17 mouse cellular contexts compared by ENCODE assay signal in genomic region chr4:70272527-70272926, GRCm38 (mm10).
"Had no signal": no experiment of that assay in that cellular context is flagged by ENCODE, and none has a peak within 500 bp of the region (broad histone marks: within the 10 kb centered on the region; RNA-seq: fewer than 3 reads in every experiment).

No protein-coding gene starts in this region.

- ATAC-seq: lung, postnatal 0 days; midbrain, embryonic 13.5 days; midbrain, embryonic 15.5 days had no signal

- H3K4me3 ChIP-seq: lung, embryonic 15.5 days; megakaryocyte, embryonic 14.5 days; midbrain, embryonic 13.5 days; midbrain, embryonic 15.5 days; neural tube, embryonic 12.5 days; stomach, embryonic 15.5 days had no signal

- H3K27me3 ChIP-seq: lung, embryonic 15.5 days; megakaryocyte, embryonic 14.5 days; midbrain, embryonic 13.5 days; midbrain, embryonic 15.5 days; neural tube, embryonic 12.5 days; stomach, embryonic 15.5 days had no signal

- H3K27ac ChIP-seq: lung, embryonic 15.5 days; macrophage; midbrain, embryonic 13.5 days; midbrain, embryonic 15.5 days; neural tube, embryonic 12.5 days; stomach, embryonic 15.5 days; stomach, postnatal 0 days had no signal

- H3K36me3 ChIP-seq: midbrain, embryonic 15.5 days had no signal

- DNase-seq: lung, adult 2 months; lung, postnatal 14 days; lung, postnatal 36 days; right cerebral cortex, postnatal 14 days; thymus, adult 2 months; thymus, postnatal 25 days; thymus, postnatal 4 days had no signal

- H3K9me3 ChIP-seq: lung, embryonic 15.5 days; megakaryocyte, embryonic 14.5 days; midbrain, embryonic 13.5 days; midbrain, embryonic 15.5 days; neural tube, embryonic 12.5 days; stomach, embryonic 15.5 days had no signal

- H3K4me1 ChIP-seq: lung, embryonic 15.5 days; midbrain, embryonic 13.5 days; midbrain, embryonic 15.5 days; neural tube, embryonic 12.5 days; stomach, embryonic 15.5 days had no signal

- H3K4me2 ChIP-seq: lung, embryonic 15.5 days; midbrain, embryonic 11.5 days; midbrain, embryonic 13.5 days; midbrain, embryonic 15.5 days; neural tube, embryonic 12.5 days; stomach, embryonic 15.5 days had no signal

- H3K9ac ChIP-seq: lung, embryonic 15.5 days; midbrain, embryonic 13.5 days; midbrain, embryonic 15.5 days; neural tube, embryonic 12.5 days; stomach, embryonic 15.5 days had no signal
